Mouse (Mus musculus) ovary, postnatal 10 days (tissue): ENCODE data around the gene Prrt3.

ENCODE experiments used
- DNase-seq: peaks from one replicate; pipeline ENCODE4 v3.0.0; 2022; ENCODE audit warnings: low spot score

Prrt3 gene

DNA sequence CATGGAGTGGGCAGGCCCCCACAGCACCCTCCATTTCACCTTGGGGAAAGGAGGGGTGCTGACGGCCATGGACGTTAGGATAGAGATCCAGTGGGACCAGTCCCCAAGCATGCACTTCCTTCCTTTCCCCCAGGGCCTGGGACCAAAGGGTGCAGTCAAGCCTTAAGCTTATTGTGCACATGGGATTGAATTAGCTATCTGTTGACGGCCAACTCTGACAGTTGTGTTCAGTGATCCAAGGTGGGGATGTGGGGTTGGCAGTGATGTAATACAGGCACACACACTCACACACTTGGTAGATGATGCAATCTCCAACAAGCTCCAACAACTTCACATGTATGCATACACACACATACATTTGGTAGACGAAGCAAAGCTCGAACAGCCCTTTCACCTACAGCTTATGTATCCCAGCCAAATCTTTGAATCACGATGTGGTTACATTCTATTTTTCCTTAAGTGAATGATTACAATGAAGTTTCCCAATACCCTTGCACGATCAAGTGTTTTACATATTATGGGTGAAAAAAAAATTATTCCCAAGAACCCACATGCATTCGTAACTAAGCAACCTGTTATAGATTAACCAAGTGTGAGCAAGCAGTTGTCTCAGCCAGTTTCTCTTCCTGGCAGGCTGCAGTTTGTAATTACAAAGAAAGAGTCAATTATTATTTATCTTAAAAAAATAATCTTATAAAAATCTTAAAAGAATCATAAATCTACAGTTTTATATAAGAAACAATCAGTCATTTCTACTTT lies 57.3 kb downstream of the Prrt3 start:
- no peak for DNase-seq
